Comparison of ENCODE assay signal across 25 mouse cellular contexts in the genomic region with DNA sequence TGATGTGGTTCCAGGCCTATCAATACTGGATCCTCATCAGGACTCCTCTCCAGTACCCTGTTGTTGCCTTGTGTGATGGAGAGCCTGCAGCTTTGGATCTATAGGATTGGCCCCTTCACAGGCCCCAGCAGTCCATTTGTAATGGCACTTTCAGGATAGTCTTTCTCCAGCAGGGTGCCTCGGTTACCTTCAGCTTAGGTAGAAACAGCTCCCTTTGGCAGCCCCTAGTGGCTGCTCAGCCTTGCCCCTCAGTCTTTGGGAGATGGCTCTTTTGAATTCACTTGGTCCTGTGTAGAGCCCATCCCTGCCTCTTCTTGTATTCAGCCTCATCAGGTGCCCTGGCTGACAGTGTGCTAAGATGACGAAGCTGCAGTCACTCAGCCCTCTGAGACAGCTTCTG.
DNase-seq lines count a peak whose midpoint lies in the region; ATAC-seq and TF ChIP-seq lines count a peak whose summit lies in the region.
"Had no signal": no experiment of that assay in that cellular context is flagged by ENCODE, and none has a peak within 500 bp of the region (broad histone marks: within the 10 kb centered on the region; RNA-seq: fewer than 3 reads in every experiment).

No protein-coding gene starts in this region.

- TF ChIP-seq CTCF in heart, adult 2 months (IDR thresholded peaks at IDR 0.05), result 0 out of 2 replicates have a peak, but pooled peaks have one; percentile 2
- peak; percentile 18; the same call in 1 of the 2 replicates for TF ChIP-seq CTCF in lung, embryonic 14.5 days (IDR thresholded peaks at IDR 0.05; ENCODE audit: low read depth)

- no peaks in the 10 kb centered on the region for H3K9me3 ChIP-seq in lung, embryonic 14.5 days (ENCODE audit: low read depth, low read length)
- H3K9me3 ChIP-seq: liver, embryonic 12.5 days had no signal

- no peaks in the 10 kb centered on the region for H3K36me3 ChIP-seq in heart, adult 2 months (ENCODE audit: control insufficient read depth, insufficient read depth, low read length)
- no peaks in the 10 kb centered on the region for H3K36me3 ChIP-seq in lung, embryonic 14.5 days (ENCODE audit: insufficient read depth)
- H3K36me3 ChIP-seq: limb, embryonic 13.5 days; liver, embryonic 12.5 days had no signal

- no peaks in the 10 kb centered on the region for H3K79me2 ChIP-seq in heart, adult 2 months (replicated peaks; ENCODE audit: control insufficient read depth, insufficient read depth, low read length)

- no peak for ATAC-seq in lung, embryonic 14.5 days (ENCODE audit: insufficient read depth)
- ATAC-seq in megakaryocyte progenitor cell, adult 5-6 weeks (replicated peaks; ENCODE audit: poor library complexity), result peak; percentile 50; the same call in 1 of the 2 replicates
- ATAC-seq: activated CD4-positive, CD25-positive, alpha-beta regulatory T cell, adult 4 months; forebrain, embryonic 13.5 days; hindbrain, embryonic 16.5 days; liver, embryonic 12.5 days had no signal

- no peak for DNase-seq in heart, adult 2 months
- no peak for DNase-seq in heart, postnatal 14 days
- DNase-seq in lung, embryonic 14.5 days, result no peak
- no peak for DNase-seq in lung, postnatal 36 days
- DNase-seq in A20 (ENCODE audit: low read depth, low spot score), result peak; percentile 12
- no peak for DNase-seq in MN1 (ENCODE audit: low spot score)
- DNase-seq: adrenal gland, adult 2 months; cerebellum, adult 11 months; cerebellum, adult 9-10 months; cerebellum, postnatal 36 days; gastrocnemius, postnatal 10 days; kidney, adult 9 months; kidney, postnatal 14 days; lung, adult 18-20 months; midbrain, embryonic 14.5 days; right cerebral cortex, postnatal 25 days; spleen, adult 18-20 months; thymus, adult 2 months had no signal

- H3K4me1 ChIP-seq in heart, adult 2 months (ENCODE audit: control insufficient read depth, insufficient read depth, low read length), result peaks cover 4% of the 10 kb centered on the region
- H3K4me1 ChIP-seq in lung, embryonic 14.5 days (ENCODE audit: insufficient read depth), result no peaks in the 10 kb centered on the region; the same call in 1 of the 2 replicates
- H3K4me1 ChIP-seq: forebrain, embryonic 13.5 days; limb, embryonic 13.5 days had no signal

- H3K4me2 ChIP-seq in lung, embryonic 14.5 days, result no peak overlapping the region
- H3K4me2 ChIP-seq: forebrain, embryonic 13.5 days; limb, embryonic 13.5 days; liver, embryonic 12.5 days had no signal

- H3K27ac ChIP-seq in heart, adult 2 months, result no peak overlapping the region
- H3K27ac ChIP-seq in lung, embryonic 14.5 days (ENCODE audit: low read depth), result no peak overlapping the region
- H3K27ac ChIP-seq: forebrain, embryonic 13.5 days; limb, embryonic 13.5 days; liver, embryonic 12.5 days had no signal

- no peak overlapping the region for H3K9ac ChIP-seq in heart, adult 2 months (ENCODE audit: low read depth, low read length)
- no peak overlapping the region for H3K9ac ChIP-seq in lung, embryonic 14.5 days
- H3K9ac ChIP-seq: forebrain, embryonic 13.5 days; limb, embryonic 13.5 days; liver, embryonic 12.5 days had no signal

- H3K27me3 ChIP-seq in heart, adult 2 months (ENCODE audit: control insufficient read depth, insufficient read depth, low read length), result no peaks in the 10 kb centered on the region
- no peaks in the 10 kb centered on the region for H3K27me3 ChIP-seq in lung, embryonic 14.5 days (ENCODE audit: insufficient read depth, low read length)
- H3K27me3 ChIP-seq: forebrain, embryonic 13.5 days; limb, embryonic 13.5 days; liver, embryonic 12.5 days; megakaryocyte, embryonic 14.5 days had no signal

- TF ChIP-seq POLR2A in heart, adult 2 months (IDR thresholded peaks at IDR 0.05; ENCODE audit: insufficient read depth, low read depth, low read length), result no peak

- no peak for TF ChIP-seq EP300 in heart, adult 2 months (IDR thresholded peaks at IDR 0.05; ENCODE audit: insufficient read depth, low read depth, low read length)

- WGBS in heart, adult 2 months, result 96% methylated on average over 2 of the region's 2 CpGs
- whole genome bisulfite sequencing in lung, embryonic 14.5 days, result 69% methylated on average over 2 of the region's 2 CpGs

- intact Hi-C loops in heart, adult 2 months (cut with DNase I), result no loop called here
- intact Hi-C loops in heart, postnatal 14 days (cut with DNase I), result no loop called here

- H3K4me3 ChIP-seq in heart, adult 2 months, result no peak overlapping the region
- no peak overlapping the region for H3K4me3 ChIP-seq in lung, embryonic 14.5 days (ENCODE audit: low read depth, low read length)
- H3K4me3 ChIP-seq: forebrain, embryonic 13.5 days; limb, embryonic 13.5 days; liver, embryonic 12.5 days; megakaryocyte, embryonic 14.5 days had no signal
